Mouse (Mus musculus) spleen, adult 2 months (tissue): ENCODE data around the gene Xrra1. TPM values are rescaled to one million over a fixed set of nuclear protein-coding genes. Genes with fewer than 3 reads are reported as not detected.
A peak's percentile ranks its signal among the peaks of the same experiment; 100 is the strongest.

Experiments used
- DNase-seq, 2 experiments: peaks; one replicate each; pipeline versions ENCODE4 v3.0.0 to v3.0.0-alpha.2; 2012 to 2021; ENCODE audit warnings: low spot score in 2 of 2, low read depth in 1 of 2
- H3K27ac ChIP-seq: fragments of 200-500 bp; 2 replicates; pipeline ENCODE4 v1.5.1; 2012; ENCODE audit warnings: low read length, inconsistent platforms; ENCODE audit not compliant: insufficient read depth
- H3K27me3 ChIP-seq: fragments of 200-500 bp; 2 replicates; pipeline ENCODE4 v1.6.1; 2012; ENCODE audit warnings: mild to moderate bottlenecking, moderate library complexity, low read length, inconsistent platforms; ENCODE audit not compliant: control insufficient read depth, insufficient read depth
- H3K36me3 ChIP-seq: fragments of 200-500 bp; 2 replicates; pipeline ENCODE4 v1.6.1; 2012; ENCODE audit warnings: mild to moderate bottlenecking, low read length, inconsistent platforms; ENCODE audit not compliant: control insufficient read depth, insufficient read depth
- H3K4me1 ChIP-seq: fragments of 200-500 bp; 2 replicates; pipeline ENCODE4 v1.6.1; 2011; ENCODE audit warnings: inconsistent platforms; ENCODE audit not compliant: control insufficient read depth, insufficient read depth, insufficient read length
- H3K4me3 ChIP-seq: fragments of 200-500 bp; 2 replicates; pipeline ENCODE4 v1.5.1; 2011; ENCODE audit warnings: mild to moderate bottlenecking, inconsistent platforms; ENCODE audit not compliant: insufficient read depth, insufficient read length; ENCODE audit errors: extremely low read depth
- CTCF ChIP-seq: fragments of 200-500 bp; IDR thresholded peaks from 2 replicates; pipeline ENCODE4 v1.5.1; 2011; ENCODE audit warnings: mild to moderate bottlenecking, inconsistent platforms; ENCODE audit not compliant: insufficient read depth, insufficient read length, insufficient replicate concordance; ENCODE audit errors: extremely low read depth
- POLR2A ChIP-seq: fragments of 200-500 bp; IDR thresholded peaks from 2 replicates; pipeline ENCODE4 v1.6.1; 2011; ENCODE audit warnings: low read depth, low read length, inconsistent platforms
- WGBS: fragments of 180-500 bp; shearing (Covaris S2); methylation state at CpG from one replicate; pipeline ENCODE4 v1.1.7; 2018; 5-methylcytosine and 5-hydroxymethylcytosine counted together
- polyA plus RNA-seq: library from polyadenylated mRNA; depleted of rRNA; stranded (reverse); fragments of >200 nt; gene quantifications from 2 replicates; pipeline ENCODE4 v1.2.3, GENCODE M21; 2012

Xrra1 gene
- polyA plus RNA-seq, 1 experiment: 0.12 TPM

- no peak for TF ChIP-seq POLR2A
- no peak for TF ChIP-seq CTCF
- Histone ChIP-seq H3K4me1 (no peaks in the 10 kb centered on the region), H3K27ac (no peak overlapping the region), H3K36me3 (no peaks in the 10 kb centered on the region), H3K4me3 (no peak overlapping the region), H3K27me3 (no peaks in the 10 kb centered on the region)
- DNase-seq: no peak
- 77% methylated on average over 10 of the region's 10 CpGs for WGBS
Measured at GRCm38 (mm10) chr7:99823045-99823663, 35.8 kb upstream of the Xrra1 start.

DNA sequence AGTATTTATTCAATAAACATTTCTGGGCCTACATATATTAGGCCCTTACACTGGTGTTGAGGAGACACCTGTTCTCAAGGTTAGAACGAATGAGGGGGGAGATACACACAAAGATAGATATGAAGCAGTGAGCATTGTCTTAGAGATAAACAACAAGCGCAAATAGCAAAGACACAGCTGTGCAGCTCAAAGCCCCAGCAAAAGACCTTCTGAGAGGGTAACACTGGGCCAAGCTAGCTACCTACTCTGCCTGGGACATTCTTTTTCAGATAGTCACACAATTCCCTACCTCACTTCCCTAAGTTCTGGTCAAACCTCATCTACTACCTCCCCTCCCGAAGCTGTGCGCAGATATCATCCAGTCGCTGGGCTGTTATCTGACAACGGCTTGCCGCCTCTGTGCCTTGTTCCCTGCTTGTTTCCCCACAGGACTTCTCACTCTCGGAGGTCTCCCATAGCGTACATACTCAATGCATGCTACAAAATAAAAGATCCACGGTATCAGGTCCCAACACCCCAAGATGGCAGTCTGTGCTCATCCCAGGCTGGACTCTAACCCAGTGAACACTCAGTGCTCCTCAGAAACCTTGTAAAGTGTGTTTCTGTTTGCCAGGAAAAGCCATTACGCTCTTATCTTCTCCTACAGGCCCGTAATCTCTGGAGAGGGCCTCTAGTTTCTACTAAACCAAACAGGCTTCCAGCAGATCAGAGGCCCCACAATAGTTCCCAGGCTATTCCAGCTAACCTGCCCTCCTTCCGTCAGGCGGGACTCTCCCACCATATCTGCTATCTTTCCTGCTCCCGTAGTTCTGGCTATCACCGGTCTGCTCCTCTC, 34.0 kb upstream of the Xrra1 start:
- no peak for DNase-seq
- H3K27ac ChIP-seq: no peak overlapping the region; the same call in 1 of the 2 replicates
- no peaks in the 10 kb centered on the region for H3K36me3 ChIP-seq
- H3K4me3 ChIP-seq: no peak overlapping the region
- TF ChIP-seq CTCF: no peak
- WGBS: 81% methylated on average over 16 of the region's 16 CpGs
- no peaks in the 10 kb centered on the region for H3K27me3 ChIP-seq
- peaks cover 4% of the 10 kb centered on the region; the same call in 1 of the 2 replicates for H3K4me1 ChIP-seq

DNA sequence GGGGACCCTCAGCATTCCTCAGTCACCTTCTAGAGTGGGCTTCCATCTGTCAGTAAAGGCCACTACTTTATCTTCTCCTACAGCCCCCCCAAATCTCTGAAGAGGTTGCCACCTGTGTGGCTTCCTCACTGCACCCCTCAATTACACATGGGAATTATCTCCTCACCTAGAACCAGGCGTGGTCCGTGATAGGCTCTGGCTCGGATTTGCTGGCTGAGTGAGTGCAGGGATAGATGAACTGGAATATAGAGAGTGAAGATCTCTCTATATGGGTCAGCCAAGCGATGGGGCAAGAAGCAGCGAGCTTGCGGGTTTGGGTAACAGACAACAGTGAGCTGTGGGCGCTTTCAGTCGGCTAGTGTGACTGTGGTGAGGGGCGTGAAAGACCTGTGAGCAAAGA, 33.4 kb upstream of the Xrra1 start:
- Histone ChIP-seq H3K36me3 (no peaks in the 10 kb centered on the region), H3K27ac (no peak overlapping the region; the same call in 1 of the 2 replicates), H3K4me3 (no peak overlapping the region), H3K27me3 (no peaks in the 10 kb centered on the region), H3K4me1 (peaks cover 4% of the 10 kb centered on the region; the same call in 1 of the 2 replicates)
- DNase-seq: no peak
- TF ChIP-seq POLR2A (no peak), CTCF (no peak)
- WGBS: 87% methylated on average over 9 of the region's 9 CpGs

GRCm38 (mm10) chr7:99826096-99826495, 32.8 kb upstream of the Xrra1 start:
- Histone ChIP-seq H3K4me1 (peaks cover 4% of the 10 kb centered on the region; the same call in 1 of the 2 replicates), H3K27me3 (no peaks in the 10 kb centered on the region), H3K4me3 (no peak overlapping the region), H3K27ac (no peak overlapping the region), H3K36me3 (no peaks in the 10 kb centered on the region)
- no peak for DNase-seq
- WGBS: 87% methylated on average over 6 of the region's 6 CpGs
- no peak for TF ChIP-seq CTCF

DNA sequence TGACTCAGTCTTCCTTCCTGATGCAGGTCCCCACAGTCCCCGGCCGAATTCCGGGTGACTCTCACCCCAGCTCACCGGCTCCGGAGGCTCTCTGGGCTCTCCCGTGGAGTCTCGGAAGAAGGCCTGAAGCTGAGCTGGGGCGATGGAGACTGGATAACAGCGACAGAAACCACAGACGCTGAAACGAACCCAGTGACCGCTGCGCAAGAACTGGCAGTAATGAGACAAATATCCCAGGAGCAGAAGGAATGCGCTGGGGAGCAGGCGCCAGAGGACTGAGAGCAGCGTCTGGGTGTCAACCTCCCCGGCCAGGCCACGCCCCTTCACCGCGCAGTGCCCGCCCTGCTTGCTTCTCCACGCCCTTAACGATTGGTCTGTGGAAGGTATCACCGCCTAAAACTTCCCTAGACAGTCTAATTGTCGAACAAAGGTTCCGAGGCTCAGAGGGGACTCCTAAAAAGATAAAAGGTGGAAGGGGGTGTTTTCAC, 30.8 kb upstream of the Xrra1 start, which contains the start of gene Neu3:
Neu3 (minus strand) TSS at position 335 of the 488 bp plus-strand sequence.
- WGBS: 2% methylated on average over 26 of the region's 26 CpGs
- H3K36me3 ChIP-seq: no peaks in the 10 kb centered on the region
- peaks cover 4% of the 10 kb centered on the region; the same call in 1 of the 2 replicates for H3K4me1 ChIP-seq
- DNase-seq: peak; percentile 65 to 87
- H3K27ac ChIP-seq: peak within 1 kb of the TSS; percentile 57; the same call in 1 of the 2 replicates
- peak within 1 kb of the TSS; percentile 75 for H3K4me3 ChIP-seq
- no peaks in the 10 kb centered on the region for H3K27me3 ChIP-seq
- TF ChIP-seq POLR2A: peak; percentile 29; the same call in 1 of the 2 replicates
- no peak for TF ChIP-seq CTCF

DNA sequence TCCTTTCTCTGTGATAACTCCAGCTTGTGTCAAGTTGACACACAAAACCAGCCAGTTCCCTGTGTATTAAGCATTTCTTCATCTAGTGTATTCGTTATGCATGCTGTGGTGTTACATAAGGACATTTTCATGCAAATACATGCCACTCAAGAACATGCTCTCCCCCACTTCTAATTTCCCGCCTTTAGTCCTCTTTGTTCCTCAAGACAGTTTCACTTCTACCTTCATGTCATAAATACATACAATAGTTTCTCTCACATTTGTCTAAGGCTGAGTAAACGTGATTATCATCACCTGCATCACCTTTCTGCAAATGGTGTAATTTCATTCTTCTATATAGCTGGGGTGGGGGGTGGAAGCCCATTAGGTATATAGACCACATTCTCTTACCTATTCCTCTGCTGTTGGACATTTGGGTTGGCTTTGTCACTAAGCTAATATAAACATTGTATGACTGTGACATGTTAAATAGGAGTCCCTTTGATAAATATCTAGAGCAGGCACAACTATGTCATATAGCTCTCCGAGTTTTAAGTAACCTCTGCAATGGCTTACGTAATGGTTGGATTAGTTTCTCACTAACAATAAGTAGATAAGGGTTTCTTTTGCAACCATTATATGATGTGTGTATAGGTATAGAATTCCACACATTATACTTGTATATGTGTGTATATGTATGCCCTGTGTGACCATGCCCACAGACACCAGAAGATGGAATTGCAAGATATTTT, 25.6 kb upstream of the Xrra1 start:
- Histone ChIP-seq H3K4me1 (peaks cover 4% of the 10 kb centered on the region; the same call in 1 of the 2 replicates), H3K4me3 (no peak overlapping the region), H3K27ac (no peak overlapping the region), H3K36me3 (peaks cover 7% of the 10 kb centered on the region), H3K27me3 (no peaks in the 10 kb centered on the region)
- peak in 1 of 2 experiments; percentile 37 for DNase-seq
- 51% methylated on average over 5 of the region's 5 CpGs for whole genome bisulfite sequencing
- TF ChIP-seq POLR2A (no peak), CTCF (no peak)
